Mouse (Mus musculus) cerebellum, adult 11 months (tissue): Measurements from ENCODE around the gene Dicer1.

Experiments used
- DNase-seq: peaks from one replicate; pipeline ENCODE4 v3.0.0; 2022

Gene Dicer1

GRCm38 (mm10) chr12:104676535-104677370, 75.0 kb downstream of the Dicer1 start:
- no peak for DNase-seq

DNA sequence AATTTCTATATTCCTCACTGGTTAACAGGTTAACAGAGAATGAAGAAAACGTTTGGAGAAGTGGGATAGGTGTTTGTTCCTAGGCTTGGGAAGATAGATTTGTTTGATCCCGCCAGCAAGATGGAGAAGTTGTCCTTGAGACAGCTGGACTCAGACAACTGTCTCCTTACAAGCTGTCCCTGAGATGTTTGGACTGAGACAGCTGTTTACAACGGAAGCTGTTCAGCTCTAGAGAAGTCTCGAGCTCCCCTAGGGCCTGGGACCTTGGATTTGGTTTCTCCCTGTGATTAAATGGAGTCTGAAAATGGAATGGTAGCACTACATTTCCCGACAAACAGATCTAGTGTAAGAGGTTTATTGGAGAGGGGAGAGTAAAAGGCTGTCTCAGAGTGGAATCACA, 78.8 kb downstream of the Dicer1 start:
- no peak for DNase-seq

- DNase-seq, result no peak
Measured at GRCm38 (mm10) chr12:104672406-104672805, 79.3 kb downstream of the Dicer1 start.

DNA sequence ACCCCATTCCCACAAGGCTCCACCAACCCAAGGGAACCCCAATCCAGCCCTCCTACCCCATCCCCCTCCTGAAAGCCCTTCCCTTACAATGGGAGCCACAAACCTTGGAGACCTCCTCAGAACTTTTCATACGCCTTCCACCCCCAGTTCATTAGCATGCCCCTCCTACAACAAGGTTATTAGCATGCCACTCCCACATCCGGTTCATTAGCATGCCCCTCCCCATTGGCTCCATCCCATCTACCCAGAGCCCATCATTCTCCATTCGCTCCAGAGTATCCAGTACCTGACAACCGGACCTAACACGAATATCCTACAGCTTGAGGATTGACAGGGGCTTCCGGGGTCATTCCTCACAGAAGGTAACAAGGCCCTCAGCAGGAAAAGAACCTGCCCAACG, 83.9 kb downstream of the Dicer1 start:
- DNase-seq, result no peak

DNA sequence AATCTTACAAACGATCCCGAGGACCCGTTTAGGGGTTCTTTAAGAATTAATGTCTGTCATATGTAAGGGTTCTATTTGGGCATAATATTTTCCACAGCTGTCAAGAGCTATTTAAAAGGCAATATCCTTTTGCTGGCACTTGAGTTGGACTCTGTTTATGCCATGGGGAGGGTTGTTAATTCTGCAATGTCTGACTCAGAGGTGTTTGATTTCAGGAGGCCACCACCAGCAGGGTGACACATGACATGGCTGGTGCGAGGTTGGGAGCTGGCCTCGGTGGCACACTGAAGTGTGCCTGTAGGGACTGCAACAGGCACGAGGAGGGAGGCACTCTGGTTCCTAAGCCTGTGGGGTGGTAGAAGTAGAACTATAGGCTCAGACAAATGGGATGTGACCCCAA, 85.8 kb downstream of the Dicer1 start:
- DNase-seq, result no peak

- DNase-seq, result no peak
Measured at GRCm38 (mm10) chr12:104665521-104665920, 86.2 kb downstream of the Dicer1 start.

DNA sequence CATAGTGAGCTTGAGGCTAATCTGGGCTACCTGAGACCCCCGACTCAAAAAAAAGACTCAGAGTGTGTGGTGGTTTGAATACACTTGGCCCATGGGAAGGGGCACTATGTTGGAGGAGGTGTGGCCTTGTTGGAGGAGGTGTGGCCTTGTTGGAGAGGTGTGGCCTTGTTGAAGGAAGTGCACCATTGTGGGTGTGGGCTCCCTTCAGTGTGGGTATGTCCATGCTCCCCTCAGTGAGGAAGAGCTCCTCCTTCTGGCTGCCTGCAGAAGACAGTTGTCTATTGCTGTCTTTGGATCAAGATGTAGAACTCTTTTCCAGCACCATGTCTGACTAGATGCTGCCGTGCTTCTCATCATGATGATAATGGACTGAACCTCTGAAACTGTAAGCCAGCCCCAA, 95.6 kb downstream of the Dicer1 start:
- no peak for DNase-seq

DNA sequence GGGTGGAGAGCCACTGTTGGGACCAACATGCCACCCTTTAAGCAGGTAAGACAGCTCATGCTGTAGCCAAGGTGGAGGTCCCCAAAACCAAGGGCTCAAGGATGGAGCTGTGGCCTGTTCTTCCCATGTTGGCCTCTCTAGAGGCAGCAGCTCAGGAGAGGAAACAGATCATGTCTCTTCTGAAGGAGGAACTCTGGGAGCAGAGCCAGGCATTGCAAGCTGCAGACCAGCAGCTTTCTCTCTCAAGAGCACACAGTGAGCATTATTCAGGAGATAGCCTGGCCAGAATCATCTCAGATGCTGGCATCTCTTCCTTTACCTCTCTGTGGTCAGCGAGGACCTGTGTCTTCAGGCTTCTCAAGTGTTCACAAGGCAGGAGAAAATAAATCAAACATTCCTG, 96.7 kb downstream of the Dicer1 start:
- no peak for DNase-seq

DNA sequence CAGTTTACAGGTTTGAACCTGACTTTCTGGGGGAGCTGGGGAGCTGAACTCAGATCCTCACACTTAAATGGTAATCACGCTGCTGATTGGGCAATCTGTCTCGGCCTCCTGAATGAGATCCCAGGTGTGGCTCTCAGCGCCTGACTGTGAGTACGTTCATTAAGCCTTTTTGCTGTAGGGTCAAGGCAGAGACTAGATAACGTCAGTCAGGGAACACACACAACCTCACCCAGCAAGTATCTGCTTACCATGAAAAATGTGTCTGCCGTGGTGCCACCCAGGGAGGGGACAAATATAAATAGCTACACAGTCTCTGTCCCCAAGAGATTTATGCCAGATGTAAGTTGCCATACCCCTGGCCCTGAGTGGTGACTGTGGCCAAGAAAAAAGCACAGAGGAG, 99.7 kb downstream of the Dicer1 start:
- no peak for DNase-seq

DNA sequence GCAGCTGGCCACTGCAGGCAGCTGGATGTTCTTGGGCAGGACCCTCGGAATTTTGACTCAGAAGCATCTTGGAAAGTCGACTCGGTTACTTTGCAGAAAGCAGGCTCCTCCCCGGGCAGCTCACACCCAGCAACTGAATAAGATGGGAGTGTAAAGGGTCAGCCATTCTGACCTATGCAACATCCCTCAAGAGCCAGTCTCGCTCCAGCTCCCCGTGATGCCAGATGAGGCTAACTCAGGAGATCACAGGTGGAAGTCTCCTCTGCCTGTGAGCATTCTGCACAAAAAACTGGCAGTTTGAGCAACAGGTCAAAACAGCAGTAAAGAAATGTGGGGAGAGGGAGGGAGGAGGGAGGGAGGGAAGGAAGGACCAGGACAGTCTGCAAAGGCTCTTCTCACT, 100.5 kb downstream of the Dicer1 start:
- DNase-seq, result no peak

DNA sequence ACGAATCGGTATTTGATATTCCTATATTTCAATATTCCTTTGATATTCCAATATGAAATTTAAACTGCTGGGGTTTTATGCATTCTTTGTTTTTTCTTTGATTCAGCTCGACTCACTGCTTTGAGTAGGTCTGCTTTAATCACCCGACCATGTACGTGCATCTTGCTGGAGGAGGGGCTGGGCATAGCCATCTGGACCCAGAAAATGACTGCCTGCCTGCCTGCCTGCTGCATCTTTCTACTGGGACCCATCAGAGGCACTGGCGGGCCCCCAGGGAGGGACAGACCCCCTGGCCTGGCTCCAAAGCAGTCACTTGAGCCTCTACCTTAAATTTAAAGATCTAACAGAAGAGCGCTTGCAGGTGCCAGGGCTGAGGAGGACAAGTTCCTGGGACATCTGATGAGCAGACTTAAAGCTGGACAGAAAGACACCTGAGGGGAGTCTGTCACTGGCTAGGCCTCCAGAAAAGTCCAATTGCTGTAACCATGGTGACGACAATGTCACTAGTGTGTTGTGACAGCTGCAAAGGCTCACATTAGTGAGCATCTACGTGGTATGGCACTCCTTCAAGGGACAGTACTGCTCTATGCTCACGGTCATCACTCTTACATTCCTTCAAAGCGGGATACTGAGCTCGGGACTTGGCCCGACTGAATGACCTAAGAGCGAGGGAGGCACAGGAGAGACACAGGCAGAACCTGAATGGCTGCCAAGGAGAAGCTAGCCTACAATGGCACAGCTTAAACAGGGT, 101.1 kb downstream of the Dicer1 start:
- DNase-seq, result no peak

GRCm38 (mm10) chr12:104648366-104648765, 103.4 kb downstream of the Dicer1 start:
- no peak for DNase-seq

DNA sequence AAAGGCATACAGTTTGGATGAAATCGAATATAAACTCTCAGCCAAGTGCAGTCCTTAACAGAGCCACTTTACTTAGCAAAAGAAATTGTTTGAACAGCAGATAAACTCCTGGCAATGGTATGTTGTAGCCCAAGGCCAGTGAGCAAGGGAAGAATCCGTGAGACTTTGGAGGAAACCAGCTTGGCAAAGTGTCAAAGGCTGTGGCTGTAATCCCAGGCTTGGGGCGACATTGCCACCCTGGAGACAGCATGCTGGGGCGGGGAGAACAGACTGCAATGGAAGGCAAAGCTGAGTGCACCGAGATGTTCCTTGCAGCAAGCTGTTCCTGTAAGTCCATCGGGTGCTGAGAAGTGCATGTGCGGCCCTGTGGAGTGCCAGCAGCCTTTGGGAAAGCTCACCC, 109.4 kb downstream of the Dicer1 start:
- DNase-seq, result no peak

- no peak for DNase-seq
Measured at GRCm38 (mm10) chr12:104640934-104641333, 110.8 kb downstream of the Dicer1 start.

DNA sequence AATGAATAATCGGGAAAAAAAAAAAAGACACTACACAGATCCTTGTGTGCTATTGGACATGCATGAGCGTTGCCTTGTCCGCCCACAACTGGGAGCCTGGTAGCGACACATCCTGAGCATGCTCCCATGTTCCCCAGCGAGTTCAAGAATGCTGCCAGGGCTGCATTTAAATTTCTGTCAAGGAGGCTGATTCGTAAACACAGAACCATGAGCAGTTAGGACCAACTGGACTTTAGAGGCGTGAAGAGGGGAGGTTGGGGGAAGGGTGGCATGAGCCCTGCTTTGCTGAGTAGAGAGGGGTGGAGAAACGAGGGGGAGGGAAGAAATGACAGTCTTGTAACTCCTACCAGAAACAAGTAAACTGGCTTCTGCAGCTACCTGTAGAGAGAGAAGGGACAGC, 113.6 kb downstream of the Dicer1 start:
- no peak for DNase-seq
